Mouse (Mus musculus): ENCODE measurements around the gene Dlgap1. TPM values are rescaled to one million over a fixed set of nuclear protein-coding genes. Genes with fewer than 3 reads are reported as not detected.

The Dlgap1 gene
- polyA plus RNA-seq, 1 experiment from 2014 or later, result 0.08 TPM

- Histone ChIP-seq H3K27me3 (replicated peaks) (no peaks in the 10 kb centered on the region), H3K4me1 (no peaks in the 10 kb centered on the region), H3K4me2 (no peak overlapping the region), H3K36me3 (no peaks in the 10 kb centered on the region), H3K9ac (no peak overlapping the region), H3K4me3 (no peak overlapping the region), H3K27ac (no peak overlapping the region), H3K9me3 (replicated peaks) (no peaks in the 10 kb centered on the region)
- ATAC-seq, result no peak
- WGBS (ENCODE audit: insufficient replicate concordance), result 70% methylated on average over 4 of the region's 4 CpGs
These were observed 516.8 kb downstream of the Dlgap1 start for GRCm38 (mm10) chr17:70485668-70486067.

GRCm38 (mm10) chr17:70486259-70486658, 517.4 kb downstream of the Dlgap1 start:
- H3K9me3 ChIP-seq (replicated peaks), result no peaks in the 10 kb centered on the region
- H3K36me3 ChIP-seq, result no peaks in the 10 kb centered on the region
- WGBS (ENCODE audit: insufficient replicate concordance), result 45% methylated on average over 7 of the region's 7 CpGs
- H3K4me3 ChIP-seq, result no peak overlapping the region
- no peak for ATAC-seq
- no peak overlapping the region for H3K27ac ChIP-seq
- no peaks in the 10 kb centered on the region for H3K4me1 ChIP-seq
- no peak overlapping the region for H3K4me2 ChIP-seq
- H3K9ac ChIP-seq, result no peak overlapping the region
- H3K27me3 ChIP-seq (replicated peaks), result no peaks in the 10 kb centered on the region

GRCm38 (mm10) chr17:70486831-70487230, 518.0 kb downstream of the Dlgap1 start:
- no peaks in the 10 kb centered on the region for H3K4me1 ChIP-seq
- WGBS (ENCODE audit: insufficient replicate concordance), result 66% methylated on average over 10 of the region's 10 CpGs
- H3K4me3 ChIP-seq, result no peak overlapping the region
- H3K27ac ChIP-seq, result no peak overlapping the region
- no peaks in the 10 kb centered on the region for H3K9me3 ChIP-seq (replicated peaks)
- H3K9ac ChIP-seq, result no peak overlapping the region
- no peak overlapping the region for H3K4me2 ChIP-seq
- no peak for ATAC-seq
- H3K27me3 ChIP-seq (replicated peaks), result no peaks in the 10 kb centered on the region
- no peaks in the 10 kb centered on the region for H3K36me3 ChIP-seq

GRCm38 (mm10) chr17:70488784-70489265, 520.0 kb downstream of the Dlgap1 start:
- no peaks in the 10 kb centered on the region for H3K27me3 ChIP-seq (replicated peaks)
- H3K9ac ChIP-seq, result no peak overlapping the region
- no peaks in the 10 kb centered on the region for H3K4me1 ChIP-seq
- no peak overlapping the region for H3K4me3 ChIP-seq
- no peaks in the 10 kb centered on the region for H3K36me3 ChIP-seq
- WGBS (ENCODE audit: insufficient replicate concordance), result 13% methylated on average over 7 of the region's 7 CpGs
- H3K9me3 ChIP-seq (replicated peaks), result no peaks in the 10 kb centered on the region
- H3K27ac ChIP-seq, result no peak overlapping the region
- peak; percentile 64 for ATAC-seq
- H3K4me2 ChIP-seq, result no peak overlapping the region

- WGBS (ENCODE audit: insufficient replicate concordance), result 63% methylated on average over 4 of the region's 4 CpGs
These were observed 522.7 kb downstream of the Dlgap1 start for GRCm38 (mm10) chr17:70491575-70491974.

GRCm38 (mm10) chr17:70494338-70494737, 525.5 kb downstream of the Dlgap1 start:
- Histone ChIP-seq H3K4me2 (no peak overlapping the region), H3K27me3 (replicated peaks) (no peaks in the 10 kb centered on the region), H3K9me3 (replicated peaks) (no peaks in the 10 kb centered on the region), H3K27ac (no peak overlapping the region), H3K4me1 (no peaks in the 10 kb centered on the region), H3K4me3 (no peak overlapping the region), H3K9ac (no peak overlapping the region), H3K36me3 (no peaks in the 10 kb centered on the region)
- 65% methylated on average over 4 of the region's 4 CpGs for WGBS (ENCODE audit: insufficient replicate concordance)
- ATAC-seq, result no peak

More at GRCm38 (mm10) chr17:70491575-70491974, 522.7 kb downstream of the Dlgap1 start:
- Histone ChIP-seq H3K4me3 (no peak overlapping the region), H3K27ac (no peak overlapping the region), H3K9ac (no peak overlapping the region), H3K36me3 (no peaks in the 10 kb centered on the region), H3K27me3 (replicated peaks) (no peaks in the 10 kb centered on the region), H3K4me2 (no peak overlapping the region), H3K9me3 (replicated peaks) (no peaks in the 10 kb centered on the region), H3K4me1 (no peaks in the 10 kb centered on the region)
- no peak for ATAC-seq

GRCm38 (mm10) chr17:70498256-70498655, 529.4 kb downstream of the Dlgap1 start:
- WGBS (ENCODE audit: insufficient replicate concordance), result 67% methylated on average over 6 of the region's 6 CpGs
- Histone ChIP-seq H3K9ac (no peak overlapping the region), H3K27ac (no peak overlapping the region), H3K27me3 (replicated peaks) (no peaks in the 10 kb centered on the region), H3K4me1 (no peaks in the 10 kb centered on the region), H3K4me3 (no peak overlapping the region), H3K4me2 (no peak overlapping the region), H3K36me3 (no peaks in the 10 kb centered on the region), H3K9me3 (replicated peaks) (no peaks in the 10 kb centered on the region)
- ATAC-seq, result no peak

- Histone ChIP-seq H3K36me3 (no peaks in the 10 kb centered on the region), H3K9me3 (replicated peaks) (no peaks in the 10 kb centered on the region), H3K27me3 (replicated peaks) (no peaks in the 10 kb centered on the region), H3K9ac (no peak overlapping the region), H3K27ac (no peak overlapping the region), H3K4me1 (no peaks in the 10 kb centered on the region), H3K4me3 (no peak overlapping the region), H3K4me2 (no peak overlapping the region)
- WGBS (ENCODE audit: insufficient replicate concordance), result 33% methylated on average over 7 of the region's 7 CpGs
- ATAC-seq, result no peak
These were observed 533.1 kb downstream of the Dlgap1 start for GRCm38 (mm10) chr17:70501933-70502332.

GRCm38 (mm10) chr17:70507759-70508158, 538.9 kb downstream of the Dlgap1 start:
- H3K9ac ChIP-seq, result no peak overlapping the region
- H3K27me3 ChIP-seq (replicated peaks), result no peaks in the 10 kb centered on the region
- H3K4me1 ChIP-seq, result no peaks in the 10 kb centered on the region
- no peak overlapping the region for H3K4me2 ChIP-seq
- no peak overlapping the region for H3K4me3 ChIP-seq
- WGBS (ENCODE audit: insufficient replicate concordance), result 56% methylated on average over 4 of the region's 4 CpGs
- no peak for ATAC-seq
- no peaks in the 10 kb centered on the region for H3K36me3 ChIP-seq
- H3K27ac ChIP-seq, result no peak overlapping the region
- H3K9me3 ChIP-seq (replicated peaks), result no peaks in the 10 kb centered on the region

GRCm38 (mm10) chr17:70510441-70510840, 541.6 kb downstream of the Dlgap1 start:
- Histone ChIP-seq H3K4me2 (no peak overlapping the region), H3K36me3 (no peaks in the 10 kb centered on the region), H3K27ac (no peak overlapping the region), H3K9ac (no peak overlapping the region), H3K4me1 (no peaks in the 10 kb centered on the region), H3K4me3 (no peak overlapping the region), H3K27me3 (replicated peaks) (no peaks in the 10 kb centered on the region), H3K9me3 (replicated peaks) (0 out of 2 replicates have a peak, but pooled peaks cover 3% of the 10 kb centered on the region)
- no peak for ATAC-seq
- 77% methylated on average over 5 of the region's 5 CpGs for WGBS (ENCODE audit: insufficient replicate concordance)

GRCm38 (mm10) chr17:70511401-70511800, 542.5 kb downstream of the Dlgap1 start:
- whole genome bisulfite sequencing (ENCODE audit: insufficient replicate concordance), result 72% methylated on average over 3 of the region's 3 CpGs
- no peak for ATAC-seq
- H3K9ac ChIP-seq, result no peak overlapping the region
- no peaks in the 10 kb centered on the region for H3K36me3 ChIP-seq
- no peaks in the 10 kb centered on the region for H3K4me1 ChIP-seq
- 0 out of 2 replicates have a peak, but pooled peaks cover 7% of the 10 kb centered on the region for H3K9me3 ChIP-seq (replicated peaks)
- no peak overlapping the region for H3K27ac ChIP-seq
- H3K4me3 ChIP-seq, result no peak overlapping the region
- H3K4me2 ChIP-seq, result no peak overlapping the region
- no peaks in the 10 kb centered on the region for H3K27me3 ChIP-seq (replicated peaks)

- Histone ChIP-seq H3K9me3 (replicated peaks) (0 out of 2 replicates have a peak, but pooled peaks cover 13% of the 10 kb centered on the region), H3K4me2 (no peak overlapping the region), H3K4me1 (no peaks in the 10 kb centered on the region), H3K9ac (no peak overlapping the region), H3K36me3 (no peaks in the 10 kb centered on the region), H3K4me3 (no peak overlapping the region), H3K27me3 (replicated peaks) (no peaks in the 10 kb centered on the region), H3K27ac (no peak overlapping the region)
- no peak for ATAC-seq
- WGBS (ENCODE audit: insufficient replicate concordance), result 68% methylated on average over 5 of the region's 5 CpGs
These were observed 544.9 kb downstream of the Dlgap1 start for GRCm38 (mm10) chr17:70513736-70514135.

- no peak for ATAC-seq
- 76% methylated on average over 18 of the region's 18 CpGs for WGBS (ENCODE audit: insufficient replicate concordance)
These were observed 547.6 kb downstream of the Dlgap1 start for GRCm38 (mm10) chr17:70516506-70516905.

More at GRCm38 (mm10) chr17:70516506-70516905, 547.6 kb downstream of the Dlgap1 start:
- Histone ChIP-seq H3K36me3 (no peaks in the 10 kb centered on the region), H3K4me1 (no peaks in the 10 kb centered on the region), H3K9me3 (replicated peaks) (0 out of 2 replicates have a peak, but pooled peaks cover 13% of the 10 kb centered on the region), H3K9ac (no peak overlapping the region), H3K27me3 (replicated peaks) (no peaks in the 10 kb centered on the region), H3K4me2 (no peak overlapping the region), H3K27ac (no peak overlapping the region), H3K4me3 (no peak overlapping the region)
